Mouse (Mus musculus) myocyte (in vitro differentiated cells): ENCODE data around the gene 2310061I04Rik.

ENCODE experiments used
- E2F4 ChIP-seq: IDR thresholded peaks from one replicate; pipeline ENCODE4 v1.6.1; 2011; ENCODE audit warnings: mild to moderate bottlenecking, control low read depth, moderate library complexity; ENCODE audit not compliant: insufficient read depth
- MYOD1 ChIP-seq, 3 experiments: IDR thresholded peaks; one replicate each; pipeline ENCODE4 v1.6.1; 2011; ENCODE audit warnings: control low read depth in 2 of 3, low read depth in 2 of 3, mild to moderate bottlenecking in 2 of 3, moderate library complexity in 1 of 3; ENCODE audit not compliant: insufficient read length in 2 of 3, control insufficient read depth in 1 of 3
- POLR2A ChIP-seq: IDR thresholded peaks from one replicate; pipeline ENCODE4 v1.6.1; 2011; ENCODE audit warnings: low read depth, mild to moderate bottlenecking, control low read depth, moderate library complexity; ENCODE audit not compliant: insufficient read length
- POLR2AphosphoS2 ChIP-seq: IDR thresholded peaks from one replicate; pipeline ENCODE4 v1.6.1; 2011; ENCODE audit warnings: low read depth, control low read depth; ENCODE audit not compliant: insufficient read length

- TF ChIP-seq MYOD1 (IDR thresholded peaks at IDR 0.05; ENCODE audit: control insufficient read depth in 1 of 3, insufficient read length in 2 of 3, low read depth in 2 of 3) (no peak), POLR2AphosphoS2 (no peak), E2F4 (no peak), POLR2A (no peak)
These were observed 13.5 kb downstream of the 2310061I04Rik start for GRCm38 (mm10) chr17:35883777-35884176.
